Mouse (Mus musculus): ENCODE measurements around the gene Dock8. TPM values are rescaled to one million over a fixed set of nuclear protein-coding genes. Genes with fewer than 3 reads are reported as not detected.

Dock8 gene
- polyA plus RNA-seq, 1 experiment from 2014 or later = 5.0 TPM

- 70% methylated on average over 5 of the region's 5 CpGs for WGBS
- ATAC-seq = no peak
Measured at GRCm38 (mm10) chr19:25145116-25145515, 145.8 kb downstream of the Dock8 start.

GRCm38 (mm10) chr19:25146122-25146521 is 146.8 kb downstream of the Dock8 start:
- no peaks in the 10 kb centered on the region for H3K27me3 ChIP-seq (replicated peaks; ENCODE audit: control insufficient read depth, insufficient read depth, low read length)
- H3K36me3 ChIP-seq (ENCODE audit: control insufficient read depth, insufficient read depth, low read length) = no peaks in the 10 kb centered on the region
- WGBS = 82% methylated on average over 4 of the region's 4 CpGs
- H3K4me3 ChIP-seq (ENCODE audit: low read length) = no peak overlapping the region
- no peak overlapping the region for H3K4me2 ChIP-seq (ENCODE audit: low read depth, low read length)
- no peak overlapping the region for H3K9ac ChIP-seq (ENCODE audit: low read depth, low read length)
- no peaks in the 10 kb centered on the region for H3K4me1 ChIP-seq (ENCODE audit: control insufficient read depth, insufficient read depth, low read length)
- no peak for ATAC-seq
- no peaks in the 10 kb centered on the region for H3K9me3 ChIP-seq (ENCODE audit: control insufficient read depth, low read length)
- H3K27ac ChIP-seq (ENCODE audit: low read length) = no peak overlapping the region

More at GRCm38 (mm10) chr19:25145116-25145515, 145.8 kb downstream of the Dock8 start:
- Histone ChIP-seq H3K4me2 (ENCODE audit: low read depth, low read length) (no peak overlapping the region), H3K4me1 (ENCODE audit: control insufficient read depth, insufficient read depth, low read length) (no peaks in the 10 kb centered on the region), H3K9me3 (ENCODE audit: control insufficient read depth, low read length) (no peaks in the 10 kb centered on the region), H3K4me3 (ENCODE audit: low read length) (no peak overlapping the region), H3K27ac (ENCODE audit: low read length) (no peak overlapping the region), H3K36me3 (ENCODE audit: control insufficient read depth, insufficient read depth, low read length) (no peaks in the 10 kb centered on the region), H3K27me3 (replicated peaks; ENCODE audit: control insufficient read depth, insufficient read depth, low read length) (no peaks in the 10 kb centered on the region), H3K9ac (ENCODE audit: low read depth, low read length) (no peak overlapping the region)

- H3K4me2 ChIP-seq (ENCODE audit: low read depth, low read length) = no peak overlapping the region
- H3K9ac ChIP-seq (ENCODE audit: low read depth, low read length) = no peak overlapping the region
- H3K4me3 ChIP-seq (ENCODE audit: low read length) = no peak overlapping the region
- no peaks in the 10 kb centered on the region for H3K36me3 ChIP-seq (ENCODE audit: control insufficient read depth, insufficient read depth, low read length)
- H3K27ac ChIP-seq (ENCODE audit: low read length) = no peak overlapping the region
- H3K9me3 ChIP-seq (ENCODE audit: control insufficient read depth, low read length) = no peaks in the 10 kb centered on the region
- no peak for ATAC-seq
- WGBS = 76% methylated on average over 8 of the region's 8 CpGs
- H3K4me1 ChIP-seq (ENCODE audit: control insufficient read depth, insufficient read depth, low read length) = no peaks in the 10 kb centered on the region
- H3K27me3 ChIP-seq (replicated peaks; ENCODE audit: control insufficient read depth, insufficient read depth, low read length) = no peaks in the 10 kb centered on the region
Measured at GRCm38 (mm10) chr19:25149788-25150187, 150.5 kb downstream of the Dock8 start.

- H3K4me2 ChIP-seq (ENCODE audit: low read depth, low read length) = no peak overlapping the region
- ATAC-seq = no peak
- no peak overlapping the region for H3K4me3 ChIP-seq (ENCODE audit: low read length)
- H3K4me1 ChIP-seq (ENCODE audit: control insufficient read depth, insufficient read depth, low read length) = no peaks in the 10 kb centered on the region
- 80% methylated on average over 7 of the region's 7 CpGs for WGBS
- H3K9ac ChIP-seq (ENCODE audit: low read depth, low read length) = no peak overlapping the region
- no peaks in the 10 kb centered on the region for H3K36me3 ChIP-seq (ENCODE audit: control insufficient read depth, insufficient read depth, low read length)
- no peaks in the 10 kb centered on the region for H3K9me3 ChIP-seq (ENCODE audit: control insufficient read depth, low read length)
- H3K27me3 ChIP-seq (replicated peaks; ENCODE audit: control insufficient read depth, insufficient read depth, low read length) = no peaks in the 10 kb centered on the region
- H3K27ac ChIP-seq (ENCODE audit: low read length) = no peak overlapping the region
Measured at GRCm38 (mm10) chr19:25154506-25155178, 155.3 kb downstream of the Dock8 start.

- no peak overlapping the region for H3K4me3 ChIP-seq (ENCODE audit: low read length)
- H3K4me1 ChIP-seq (ENCODE audit: control insufficient read depth, insufficient read depth, low read length) = no peaks in the 10 kb centered on the region
- H3K9ac ChIP-seq (ENCODE audit: low read depth, low read length) = no peak overlapping the region
- ATAC-seq = no peak
- H3K27ac ChIP-seq (ENCODE audit: low read length) = no peak overlapping the region
- 90% methylated on average over 7 of the region's 7 CpGs for WGBS
- H3K9me3 ChIP-seq (ENCODE audit: control insufficient read depth, low read length) = no peaks in the 10 kb centered on the region
- H3K27me3 ChIP-seq (replicated peaks; ENCODE audit: control insufficient read depth, insufficient read depth, low read length) = no peaks in the 10 kb centered on the region
- no peak overlapping the region for H3K4me2 ChIP-seq (ENCODE audit: low read depth, low read length)
- H3K36me3 ChIP-seq (ENCODE audit: control insufficient read depth, insufficient read depth, low read length) = no peaks in the 10 kb centered on the region
Measured at GRCm38 (mm10) chr19:25155250-25155649, 155.9 kb downstream of the Dock8 start.

- Histone ChIP-seq H3K27ac (ENCODE audit: low read length) (no peak overlapping the region), H3K9me3 (ENCODE audit: control insufficient read depth, low read length) (no peaks in the 10 kb centered on the region), H3K4me2 (ENCODE audit: low read depth, low read length) (no peak overlapping the region), H3K9ac (ENCODE audit: low read depth, low read length) (no peak overlapping the region), H3K4me1 (ENCODE audit: control insufficient read depth, insufficient read depth, low read length) (no peaks in the 10 kb centered on the region), H3K27me3 (replicated peaks; ENCODE audit: control insufficient read depth, insufficient read depth, low read length) (no peaks in the 10 kb centered on the region), H3K4me3 (ENCODE audit: low read length) (no peak overlapping the region), H3K36me3 (ENCODE audit: control insufficient read depth, insufficient read depth, low read length) (no peaks in the 10 kb centered on the region)
- WGBS = 81% methylated on average over 11 of the region's 11 CpGs
- no peak for ATAC-seq
Measured at GRCm38 (mm10) chr19:25155709-25156108, 156.4 kb downstream of the Dock8 start.

- H3K4me2 ChIP-seq (ENCODE audit: low read depth, low read length) = no peak overlapping the region
Measured at GRCm38 (mm10) chr19:25162270-25162669, 162.9 kb downstream of the Dock8 start.

GRCm38 (mm10) chr19:25163426-25163825 is 164.1 kb downstream of the Dock8 start:
- H3K4me1 ChIP-seq (ENCODE audit: control insufficient read depth, insufficient read depth, low read length) = 0 out of 2 replicates have a peak, but pooled peaks cover 4% of the 10 kb centered on the region
- ATAC-seq = no peak
- H3K27me3 ChIP-seq (replicated peaks; ENCODE audit: control insufficient read depth, insufficient read depth, low read length) = no peaks in the 10 kb centered on the region
- no peak overlapping the region for H3K27ac ChIP-seq (ENCODE audit: low read length)
- no peak overlapping the region for H3K9ac ChIP-seq (ENCODE audit: low read depth, low read length)
- H3K4me3 ChIP-seq (ENCODE audit: low read length) = no peak overlapping the region
- no peaks in the 10 kb centered on the region for H3K36me3 ChIP-seq (ENCODE audit: control insufficient read depth, insufficient read depth, low read length)
- H3K4me2 ChIP-seq (ENCODE audit: low read depth, low read length) = no peak overlapping the region
- no peaks in the 10 kb centered on the region for H3K9me3 ChIP-seq (ENCODE audit: control insufficient read depth, low read length)
- 88% methylated on average over 12 of the region's 12 CpGs for WGBS

More at GRCm38 (mm10) chr19:25162270-25162669, 162.9 kb downstream of the Dock8 start:
- ATAC-seq = peak; percentile 79
- WGBS = 80% methylated on average over 3 of the region's 3 CpGs
- H3K4me3 ChIP-seq (ENCODE audit: low read length) = no peak overlapping the region
- H3K27ac ChIP-seq (ENCODE audit: low read length) = no peak overlapping the region
- no peaks in the 10 kb centered on the region for H3K36me3 ChIP-seq (ENCODE audit: control insufficient read depth, insufficient read depth, low read length)
- H3K4me1 ChIP-seq (ENCODE audit: control insufficient read depth, insufficient read depth, low read length) = 0 out of 2 replicates have a peak, but pooled peaks cover 4% of the 10 kb centered on the region
- no peak overlapping the region for H3K9ac ChIP-seq (ENCODE audit: low read depth, low read length)
- no peaks in the 10 kb centered on the region for H3K27me3 ChIP-seq (replicated peaks; ENCODE audit: control insufficient read depth, insufficient read depth, low read length)
- no peaks in the 10 kb centered on the region for H3K9me3 ChIP-seq (ENCODE audit: control insufficient read depth, low read length)

- ATAC-seq = no peak
- no peaks in the 10 kb centered on the region for H3K27me3 ChIP-seq (replicated peaks; ENCODE audit: control insufficient read depth, insufficient read depth, low read length)
- H3K4me3 ChIP-seq (ENCODE audit: low read length) = no peak overlapping the region
- H3K4me2 ChIP-seq (ENCODE audit: low read depth, low read length) = no peak overlapping the region
- no peaks in the 10 kb centered on the region for H3K9me3 ChIP-seq (ENCODE audit: control insufficient read depth, low read length)
- H3K4me1 ChIP-seq (ENCODE audit: control insufficient read depth, insufficient read depth, low read length) = 0 out of 2 replicates have a peak, but pooled peaks cover 4% of the 10 kb centered on the region
- H3K36me3 ChIP-seq (ENCODE audit: control insufficient read depth, insufficient read depth, low read length) = no peaks in the 10 kb centered on the region
- no peak overlapping the region for H3K9ac ChIP-seq (ENCODE audit: low read depth, low read length)
- H3K27ac ChIP-seq (ENCODE audit: low read length) = no peak overlapping the region
- 53% methylated on average over 9 of the region's 9 CpGs for WGBS
Measured at GRCm38 (mm10) chr19:25166412-25166811, 167.1 kb downstream of the Dock8 start.

- Histone ChIP-seq H3K4me3 (ENCODE audit: low read length) (no peak overlapping the region), H3K36me3 (ENCODE audit: control insufficient read depth, insufficient read depth, low read length) (no peaks in the 10 kb centered on the region), H3K27ac (ENCODE audit: low read length) (no peak overlapping the region), H3K9ac (ENCODE audit: low read depth, low read length) (no peak overlapping the region), H3K4me1 (ENCODE audit: control insufficient read depth, insufficient read depth, low read length) (no peaks in the 10 kb centered on the region), H3K9me3 (ENCODE audit: control insufficient read depth, low read length) (no peaks in the 10 kb centered on the region), H3K4me2 (ENCODE audit: low read depth, low read length) (no peak overlapping the region), H3K27me3 (replicated peaks; ENCODE audit: control insufficient read depth, insufficient read depth, low read length) (no peaks in the 10 kb centered on the region)
- ATAC-seq = no peak
- 53% methylated on average over 10 of the region's 10 CpGs for WGBS
Measured at GRCm38 (mm10) chr19:25171395-25171794, 172.1 kb downstream of the Dock8 start.
